Comparison of ENCODE assay signal across 25 mouse cellular contexts in the genomic region with DNA sequence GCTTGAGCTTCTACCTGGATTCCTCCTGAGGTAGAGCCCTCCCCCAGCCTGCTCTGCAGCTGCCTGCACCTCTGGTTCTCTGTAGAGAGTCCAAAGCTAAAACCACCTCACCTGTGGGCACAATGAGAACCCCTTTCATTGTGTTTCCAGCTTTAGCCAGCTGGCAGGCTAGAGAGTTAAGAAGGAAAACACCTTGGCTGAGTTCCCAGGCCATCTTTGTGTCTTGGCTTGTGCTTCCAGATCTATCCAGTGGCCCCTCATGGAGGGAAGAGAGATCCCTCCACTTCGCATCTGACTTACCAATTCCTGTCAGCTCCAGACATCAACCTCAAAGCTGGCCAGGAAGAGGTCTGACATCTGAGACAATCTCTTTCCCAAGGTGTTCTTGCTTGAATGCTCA. TPM values are rescaled to one million over a fixed set of nuclear protein-coding genes. Genes with fewer than 3 reads are reported as not detected.
"Had no signal": no experiment of that assay in that cellular context is flagged by ENCODE, and none has a peak within 500 bp of the region (broad histone marks: within the 10 kb centered on the region; RNA-seq: fewer than 3 reads in every experiment).

No protein-coding gene starts in this region.

- H3K4me2 ChIP-seq: kidney, embryonic 15.5 days; limb, embryonic 13.5 days; liver, embryonic 13.5 days; midbrain, embryonic 13.5 days had no signal

- H3K9ac ChIP-seq: kidney, embryonic 15.5 days; limb, embryonic 13.5 days; liver, embryonic 13.5 days; midbrain, embryonic 13.5 days had no signal

- DNase-seq: kidney, adult 18-20 months; kidney, postnatal 14 days; layer of hippocampus, adult 9-11 months; liver, embryonic 13.5 days; lung, adult 2 months; lung, postnatal 10 days; thymus, adult 18-20 months; thymus, postnatal 36 days had no signal

- H3K9me3 ChIP-seq: kidney, embryonic 15.5 days; limb, embryonic 13.5 days; liver, embryonic 13.5 days; midbrain, embryonic 10.5 days; midbrain, embryonic 13.5 days had no signal

- H3K27ac ChIP-seq: kidney, embryonic 15.5 days; layer of hippocampus, adult 2 months; limb, embryonic 13.5 days; liver, embryonic 13.5 days; macrophage; midbrain, embryonic 10.5 days; midbrain, embryonic 13.5 days had no signal

- H3K36me3 ChIP-seq: kidney, embryonic 15.5 days; limb, embryonic 13.5 days; liver, embryonic 13.5 days; midbrain, embryonic 10.5 days; midbrain, embryonic 13.5 days had no signal

- ATAC-seq: inflammation-experienced regulatory T-cells, adult 6 months; intestine, embryonic 16.5 days; midbrain, embryonic 13.5 days had no signal

- H3K4me3 ChIP-seq: kidney, embryonic 15.5 days; layer of hippocampus, adult 2 months; limb, embryonic 13.5 days; liver, embryonic 13.5 days; midbrain, embryonic 10.5 days; midbrain, embryonic 13.5 days had no signal

RNA-seq across cellular contexts. Expression of gene Prss42, which starts 19.9 kb away (rescaled TPM):
- polyA plus RNA-seq: inflammation-experienced regulatory T-cells, adult 6 months; intestine, embryonic 16.5 days; kidney, embryonic 15.5 days; large intestine, adult 2 months; limb, embryonic 13.5 days; liver, adult 2 months; liver, embryonic 13.5 days; liver, embryonic 16.5 days; lung, adult 2 months; macrophage; midbrain, embryonic 10.5 days; midbrain, embryonic 13.5 days; neural tube, embryonic 11.5 days; neural tube, embryonic 14.5 days; small intestine, adult 2 months; spleen, adult 2 months; stomach, embryonic 16.5 days; urinary bladder, adult 2 months had no signal

RNA-seq across cellular contexts. Expression of gene Pth1r, which starts 31.2 kb away (rescaled TPM):
- polyA plus RNA-seq: inflammation-experienced regulatory T-cells, adult 6 months had no signal

RNA-seq across cellular contexts. Expression of gene Prss44, which starts 35.7 kb away (rescaled TPM):
- polyA plus RNA-seq: inflammation-experienced regulatory T-cells, adult 6 months; intestine, embryonic 16.5 days; kidney, embryonic 15.5 days; large intestine, adult 2 months; limb, embryonic 13.5 days; liver, adult 2 months; liver, embryonic 13.5 days; liver, embryonic 16.5 days; lung, adult 2 months; macrophage; midbrain, embryonic 10.5 days; midbrain, embryonic 13.5 days; neural tube, embryonic 11.5 days; neural tube, embryonic 14.5 days; small intestine, adult 2 months; spleen, adult 2 months; stomach, embryonic 16.5 days; urinary bladder, adult 2 months had no signal

RNA-seq across cellular contexts. Expression of gene Myl3, which starts 36.4 kb away (rescaled TPM):
- polyA plus RNA-seq: inflammation-experienced regulatory T-cells, adult 6 months; liver, adult 2 months; macrophage; midbrain, embryonic 13.5 days; small intestine, adult 2 months; urinary bladder, adult 2 months had no signal

RNA-seq across cellular contexts. Expression of gene Prss43, which starts 48.4 kb away (rescaled TPM):
- polyA plus RNA-seq: inflammation-experienced regulatory T-cells, adult 6 months; intestine, embryonic 16.5 days; kidney, embryonic 15.5 days; large intestine, adult 2 months; limb, embryonic 13.5 days; liver, adult 2 months; liver, embryonic 13.5 days; liver, embryonic 16.5 days; lung, adult 2 months; macrophage; midbrain, embryonic 10.5 days; midbrain, embryonic 13.5 days; neural tube, embryonic 11.5 days; neural tube, embryonic 14.5 days; small intestine, adult 2 months; spleen, adult 2 months; stomach, embryonic 16.5 days; urinary bladder, adult 2 months had no signal
